Mouse (Mus musculus): ENCODE results near the gene Ly6g6f. TPM values are rescaled to one million over a fixed set of nuclear protein-coding genes. Genes with fewer than 3 reads are reported as not detected.

Gene Ly6g6f
- polyA plus RNA-seq, 1 experiment: not detected

GRCm38 (mm10) chr17:35088825-35089644 lies 3.6 kb upstream of the Ly6g6f start, which contains the start of gene Abhd16a:
Gene Abhd16a (plus strand): TSS chr17:35089263.
- H3K4me1 ChIP-seq (ENCODE audit: control insufficient read depth, insufficient read depth, low read length): peaks cover 12% of the 10 kb centered on the region
- peak within 1 kb of the TSS; percentile 99 for H3K27ac ChIP-seq (ENCODE audit: insufficient read depth, low read depth, low read length)
- H3K4me3 ChIP-seq (ENCODE audit: insufficient read depth, low read depth, low read length): peak within 1 kb of the TSS; percentile 78
- 2% methylated on average over 67 of the region's 67 CpGs for WGBS
- TF ChIP-seq CTCF (IDR thresholded peaks at IDR 0.05; ENCODE audit: insufficient read depth, low read depth, low read length) (no peak), POLR2A (IDR thresholded peaks at IDR 0.05; ENCODE audit: insufficient read depth, low read depth, low read length) (peak; percentile 93)

- no peak overlapping the region for H3K27ac ChIP-seq (ENCODE audit: insufficient read depth, low read depth, low read length)
- WGBS: 46% methylated on average over 2 of the region's 2 CpGs
- peaks cover 12% of the 10 kb centered on the region for H3K4me1 ChIP-seq (ENCODE audit: control insufficient read depth, insufficient read depth, low read length)
- H3K4me3 ChIP-seq (ENCODE audit: insufficient read depth, low read depth, low read length): no peak overlapping the region
- TF ChIP-seq CTCF (IDR thresholded peaks at IDR 0.05; ENCODE audit: insufficient read depth, low read depth, low read length) (no peak), POLR2A (IDR thresholded peaks at IDR 0.05; ENCODE audit: insufficient read depth, low read depth, low read length) (no peak)
Measured at GRCm38 (mm10) chr17:35088151-35088550, 2.7 kb upstream of the Ly6g6f start.

GRCm38 (mm10) chr17:35083929-35084497 lies 1.4 kb downstream of the Ly6g6f start:
- Histone ChIP-seq H3K4me1 (ENCODE audit: control insufficient read depth, insufficient read depth, low read length) (no peaks in the 10 kb centered on the region), H3K27ac (ENCODE audit: insufficient read depth, low read depth, low read length) (no peak overlapping the region), H3K4me3 (ENCODE audit: insufficient read depth, low read depth, low read length) (no peak overlapping the region)
- TF ChIP-seq POLR2A (IDR thresholded peaks at IDR 0.05; ENCODE audit: insufficient read depth, low read depth, low read length) (no peak), CTCF (IDR thresholded peaks at IDR 0.05; ENCODE audit: insufficient read depth, low read depth, low read length) (no peak)
- WGBS: 80% methylated on average over 3 of the region's 3 CpGs

GRCm38 (mm10) chr17:35082841-35083576 lies 2.4 kb downstream of the Ly6g6f start:
- Histone ChIP-seq H3K4me1 (ENCODE audit: control insufficient read depth, insufficient read depth, low read length) (peaks cover 2% of the 10 kb centered on the region; the same call in 1 of the 2 replicates), H3K27ac (ENCODE audit: insufficient read depth, low read depth, low read length) (no peak overlapping the region), H3K4me3 (ENCODE audit: insufficient read depth, low read depth, low read length) (no peak overlapping the region)
- 88% methylated on average over 16 of the region's 16 CpGs for WGBS
- TF ChIP-seq POLR2A (IDR thresholded peaks at IDR 0.05; ENCODE audit: insufficient read depth, low read depth, low read length): no peak
- no peak for TF ChIP-seq CTCF (IDR thresholded peaks at IDR 0.05; ENCODE audit: insufficient read depth, low read depth, low read length)

GRCm38 (mm10) chr17:35080710-35081109 lies 4.7 kb downstream of the Ly6g6f start:
- Histone ChIP-seq H3K4me1 (ENCODE audit: control insufficient read depth, insufficient read depth, low read length) (peaks cover 10% of the 10 kb centered on the region; the same call in 1 of the 2 replicates), H3K4me3 (ENCODE audit: insufficient read depth, low read depth, low read length) (no peak overlapping the region), H3K27ac (ENCODE audit: insufficient read depth, low read depth, low read length) (no peak overlapping the region)
- 77% methylated on average over 4 of the region's 4 CpGs for whole genome bisulfite sequencing
- no peak for TF ChIP-seq POLR2A (IDR thresholded peaks at IDR 0.05; ENCODE audit: insufficient read depth, low read depth, low read length)
- TF ChIP-seq CTCF (IDR thresholded peaks at IDR 0.05; ENCODE audit: insufficient read depth, low read depth, low read length): no peak

GRCm38 (mm10) chr17:35080248-35080647 lies 5.2 kb downstream of the Ly6g6f start:
- TF ChIP-seq POLR2A (IDR thresholded peaks at IDR 0.05; ENCODE audit: insufficient read depth, low read depth, low read length): no peak
- TF ChIP-seq CTCF (IDR thresholded peaks at IDR 0.05; ENCODE audit: insufficient read depth, low read depth, low read length): no peak
- Histone ChIP-seq H3K4me3 (ENCODE audit: insufficient read depth, low read depth, low read length) (no peak overlapping the region), H3K4me1 (ENCODE audit: control insufficient read depth, insufficient read depth, low read length) (peaks cover 10% of the 10 kb centered on the region; the same call in 1 of the 2 replicates), H3K27ac (ENCODE audit: insufficient read depth, low read depth, low read length) (no peak overlapping the region)
- WGBS: 61% methylated on average over 6 of the region's 6 CpGs

GRCm38 (mm10) chr17:35079778-35080177 lies 5.6 kb downstream of the Ly6g6f start:
- Histone ChIP-seq H3K4me3 (ENCODE audit: insufficient read depth, low read depth, low read length) (no peak overlapping the region), H3K4me1 (ENCODE audit: control insufficient read depth, insufficient read depth, low read length) (peaks cover 10% of the 10 kb centered on the region; the same call in 1 of the 2 replicates), H3K27ac (ENCODE audit: insufficient read depth, low read depth, low read length) (no peak overlapping the region)
- TF ChIP-seq CTCF (IDR thresholded peaks at IDR 0.05; ENCODE audit: insufficient read depth, low read depth, low read length) (no peak), POLR2A (IDR thresholded peaks at IDR 0.05; ENCODE audit: insufficient read depth, low read depth, low read length) (no peak)
- WGBS: 63% methylated on average over 9 of the region's 9 CpGs

- 22% methylated on average over 14 of the region's 14 CpGs for WGBS
Measured at GRCm38 (mm10) chr17:35077786-35078233, 7.6 kb downstream of the Ly6g6f start, which contains the start of gene Ly6g6d. Gene Ly6g6d (minus strand): TSS chr17:35078065.

More at GRCm38 (mm10) chr17:35077786-35078233, 7.6 kb downstream of the Ly6g6f start, which contains the start of gene Ly6g6d:
- peak within 1 kb of the TSS; percentile 20 for H3K4me3 ChIP-seq (ENCODE audit: insufficient read depth, low read depth, low read length)
- TF ChIP-seq CTCF (IDR thresholded peaks at IDR 0.05; ENCODE audit: insufficient read depth, low read depth, low read length) (no peak), POLR2A (IDR thresholded peaks at IDR 0.05; ENCODE audit: insufficient read depth, low read depth, low read length) (no peak)
- peaks cover 10% of the 10 kb centered on the region; the same call in 1 of the 2 replicates for H3K4me1 ChIP-seq (ENCODE audit: control insufficient read depth, insufficient read depth, low read length)
- H3K27ac ChIP-seq (ENCODE audit: insufficient read depth, low read depth, low read length): no peak within 1 kb of the TSS
